Mouse (Mus musculus): Measurements from ENCODE around the gene H2-M10.5.
"Not testable (repeated sequence)": the region's sequence is repeated elsewhere in the genome, so short reads cannot be mapped to it uniquely, and the experiment has no call there.

H2-M10.5 gene

DNA sequence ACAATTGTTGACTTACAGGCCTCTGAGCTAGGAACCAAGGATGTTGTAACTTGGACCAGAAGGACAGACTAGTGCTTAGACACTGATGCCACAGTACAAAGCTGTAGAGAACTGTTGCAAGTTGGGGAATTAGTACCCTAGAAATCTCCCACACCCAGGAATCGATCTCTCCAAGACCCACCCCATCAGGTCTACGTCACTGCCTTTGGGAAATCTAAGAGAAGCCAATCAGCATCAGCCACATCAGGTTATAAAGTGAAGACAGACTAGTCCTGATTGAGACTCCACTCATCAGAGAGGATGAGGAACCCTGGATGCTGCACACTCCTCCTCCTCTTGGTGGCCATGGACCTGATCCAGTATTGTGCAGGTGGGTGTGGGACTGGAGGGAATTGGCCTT lies at the start of gene H2-M10.5:
Gene H2-M10.5, plus strand, starts transcription at position 301 of the 400 bp plus-strand sequence.
- not testable (repeated sequence) for DNase-seq

DNA sequence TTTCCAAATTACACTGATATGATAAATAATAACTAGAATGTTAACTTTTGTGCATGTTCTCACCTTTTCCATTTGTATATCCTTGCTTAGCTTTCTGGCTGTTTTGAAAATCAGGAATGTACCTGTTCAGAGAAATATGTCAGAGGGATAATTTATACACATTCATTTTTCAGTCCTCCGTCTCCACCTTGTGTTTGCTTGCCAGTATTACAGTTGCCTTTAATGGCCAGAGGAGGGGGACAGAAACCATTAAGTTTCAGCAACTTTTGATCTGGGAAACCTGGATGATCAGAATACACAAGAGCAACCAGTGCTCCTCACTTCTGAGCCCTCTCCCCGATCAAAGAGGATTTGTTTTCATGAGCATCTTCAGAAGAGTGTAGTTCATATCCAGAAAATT lies 46.7 kb upstream of the H2-M10.5 start:
- peak in 1 of 2 experiments; percentile 2 for DNase-seq

DNA sequence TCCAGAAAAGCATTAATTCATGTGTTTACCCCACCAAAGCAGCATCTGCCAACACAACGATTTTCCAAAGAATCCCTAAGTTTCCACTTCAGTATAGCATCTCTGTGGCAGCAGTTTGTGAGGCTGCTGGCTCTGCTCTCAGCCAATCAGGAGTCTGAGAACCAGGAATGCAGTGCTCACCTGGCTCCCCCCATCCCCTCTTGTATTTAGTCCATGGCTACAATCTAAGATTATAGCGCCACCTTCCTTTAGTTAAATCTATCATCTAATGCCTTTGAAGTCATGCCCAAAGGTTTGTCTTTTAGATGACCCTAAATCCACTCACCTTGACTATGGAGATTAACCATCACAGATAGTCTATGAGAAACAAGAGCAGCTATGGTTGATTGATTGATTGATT lies 8.9 kb upstream of the H2-M10.5 start:
- no peak for DNase-seq

DNA sequence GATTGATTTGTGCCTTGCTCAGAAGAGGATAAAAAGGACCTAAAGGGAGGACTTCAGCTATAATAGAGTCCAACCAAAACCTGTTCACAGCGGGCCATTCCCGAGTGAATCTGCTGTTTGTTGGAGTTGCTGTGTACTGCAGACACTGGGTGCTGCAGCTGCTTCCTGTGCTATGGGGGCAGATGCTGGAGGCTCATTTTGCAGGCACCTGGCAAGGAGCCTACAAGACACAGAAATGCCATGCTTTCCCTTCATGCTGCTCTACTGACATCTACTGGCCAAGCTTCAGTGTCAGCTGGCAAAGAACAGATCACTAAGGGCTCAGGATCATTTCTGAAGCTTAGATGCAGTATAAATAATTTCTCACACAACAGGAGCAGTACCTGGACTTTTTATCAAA lies 8.5 kb upstream of the H2-M10.5 start:
- peak; percentile 13 to 14 for DNase-seq

DNA sequence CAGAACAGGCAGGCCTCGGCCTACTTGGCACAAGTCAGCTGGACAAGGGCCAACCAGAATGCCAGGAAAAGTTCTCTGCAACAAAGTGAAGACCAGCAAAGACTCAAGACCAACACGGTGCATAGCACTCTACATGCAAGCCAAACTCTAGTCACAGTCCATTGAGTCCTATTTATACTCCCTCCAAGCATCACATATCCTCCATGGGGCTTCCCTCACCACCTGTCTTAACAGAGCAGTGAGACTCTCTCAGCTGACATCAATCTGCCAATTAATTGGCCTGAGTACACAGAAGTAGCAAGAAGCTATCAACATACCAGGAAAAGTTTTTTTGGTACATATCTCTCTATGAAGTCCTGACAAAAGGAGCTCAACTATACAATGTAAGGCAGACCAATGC lies 7.3 kb upstream of the H2-M10.5 start:
- not testable (repeated sequence) for DNase-seq

DNA sequence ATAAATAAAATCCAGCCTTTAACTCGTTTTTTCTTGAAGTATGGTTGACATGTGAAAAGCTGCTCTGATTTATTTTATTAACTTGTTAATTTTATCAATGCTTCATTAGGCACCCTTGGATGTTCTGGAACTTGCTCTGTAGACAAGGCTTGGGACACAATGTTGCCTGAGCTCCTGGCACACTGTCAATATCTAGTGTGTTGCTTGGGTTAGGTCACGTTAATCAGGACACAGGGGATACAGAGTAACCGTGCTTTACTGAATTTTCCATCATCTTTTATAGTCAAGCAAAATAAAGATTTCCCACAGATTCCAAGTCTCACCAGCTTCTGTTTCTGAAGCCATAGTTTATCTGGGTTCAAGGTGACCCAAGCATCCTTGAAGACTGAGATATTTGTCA lies 8.8 kb downstream of the H2-M10.5 start:
- DNase-seq: no peak

DNA sequence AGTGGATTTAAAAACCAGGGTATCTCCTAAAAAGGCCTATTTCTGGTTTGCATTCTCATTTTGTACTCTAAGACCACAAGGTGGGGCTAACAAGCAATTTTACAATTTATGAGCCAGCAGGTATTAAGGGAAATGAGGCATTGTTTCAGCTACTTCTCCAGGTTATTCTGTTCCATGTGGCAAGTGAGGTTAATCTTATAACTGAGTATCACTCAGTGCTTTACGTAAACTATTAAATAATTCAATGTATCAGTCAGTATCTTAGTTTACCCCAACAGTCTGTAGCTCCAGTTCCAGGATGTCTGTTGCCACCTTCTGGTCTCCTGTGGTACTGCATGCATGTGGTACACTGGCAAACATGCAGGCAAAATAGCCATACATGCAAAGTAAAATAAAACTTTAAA lies 13.8 kb downstream of the H2-M10.5 start:
- peak; percentile 21 to 30 for DNase-seq

DNA sequence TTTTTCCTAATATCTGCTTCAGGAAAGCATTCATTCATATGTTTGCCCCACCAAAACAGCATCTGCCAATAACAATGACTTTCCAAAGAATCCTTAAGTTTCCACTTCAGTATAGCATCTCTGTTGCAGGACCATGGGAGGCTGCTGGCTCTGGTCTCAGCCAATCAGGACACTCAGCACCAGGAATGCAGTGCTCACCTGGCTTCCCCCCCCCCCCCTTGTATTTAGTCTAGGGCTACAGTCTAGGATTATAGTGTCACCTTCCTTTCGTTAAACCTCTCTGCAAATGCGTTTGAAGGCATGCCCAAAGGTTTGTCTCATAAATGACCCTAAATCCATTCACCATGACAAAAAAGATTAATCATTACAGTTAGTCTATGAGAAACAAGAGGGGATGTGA lies 15.6 kb downstream of the H2-M10.5 start:
- no peak for DNase-seq

DNA sequence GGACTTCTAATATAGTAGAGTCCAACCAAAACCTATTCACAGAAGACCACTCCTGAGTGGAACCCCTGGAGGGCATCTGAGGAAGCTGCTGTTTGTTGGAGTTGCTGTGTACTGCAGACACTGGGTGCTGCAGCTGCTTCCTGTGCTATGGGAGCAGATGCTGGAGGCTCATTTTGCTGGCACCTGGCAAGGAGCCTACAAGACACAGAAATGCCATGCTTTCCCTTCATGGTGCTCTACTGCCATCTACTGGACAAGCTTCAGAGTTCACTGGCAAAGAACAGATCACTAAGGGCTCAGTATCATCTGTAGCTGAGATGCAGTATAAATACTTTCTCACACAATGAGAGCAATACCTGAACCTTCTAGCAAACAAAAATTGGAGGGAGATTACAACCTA lies 16.1 kb downstream of the H2-M10.5 start:
- DNase-seq: peak; percentile 74

DNA sequence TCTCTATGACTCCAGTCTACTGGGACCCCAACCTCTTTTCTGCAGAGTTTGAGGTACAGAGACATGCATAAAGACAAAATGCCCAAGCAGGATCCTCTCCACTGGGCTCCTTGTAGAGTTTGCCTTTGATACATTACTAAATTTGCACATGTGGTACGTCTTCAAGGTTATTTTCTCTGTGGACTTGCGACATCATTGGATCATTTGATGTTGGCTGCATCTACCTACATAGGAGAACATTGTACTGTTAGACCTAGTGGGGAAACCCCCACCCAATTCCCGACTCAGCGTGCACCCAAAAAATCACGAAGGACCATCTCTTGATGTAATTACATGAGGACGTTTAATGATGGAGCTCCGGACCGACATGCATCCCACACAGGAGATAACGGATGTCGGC lies 26.8 kb downstream of the H2-M10.5 start:
- no peak for DNase-seq

DNA sequence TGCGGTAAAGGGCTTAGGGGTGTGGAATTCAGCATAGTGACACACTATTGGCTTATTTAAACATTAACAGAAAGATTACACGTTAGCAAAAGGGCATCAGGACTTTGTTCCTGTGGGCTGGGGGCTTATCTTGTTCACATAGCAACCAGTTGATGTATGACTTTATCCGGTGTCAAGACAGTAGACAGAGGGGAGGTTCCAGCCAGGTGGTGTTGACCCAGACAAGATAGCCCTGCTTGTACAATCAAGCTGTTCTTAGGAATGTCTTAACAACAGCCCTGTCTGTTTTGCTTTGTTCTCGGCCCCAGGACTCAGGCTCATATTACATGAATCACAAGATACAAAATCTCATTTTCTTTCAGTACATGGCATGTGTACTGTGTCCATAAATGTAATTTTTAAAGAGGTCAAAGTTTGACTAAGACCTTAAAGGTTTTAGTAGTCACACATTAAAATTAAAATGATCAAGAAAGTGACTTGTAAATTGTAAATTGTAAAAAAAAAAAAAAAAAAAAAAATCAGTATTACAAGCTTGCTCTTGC lies 27.3 kb downstream of the H2-M10.5 start:
- DNase-seq: not testable (repeated sequence)

DNA sequence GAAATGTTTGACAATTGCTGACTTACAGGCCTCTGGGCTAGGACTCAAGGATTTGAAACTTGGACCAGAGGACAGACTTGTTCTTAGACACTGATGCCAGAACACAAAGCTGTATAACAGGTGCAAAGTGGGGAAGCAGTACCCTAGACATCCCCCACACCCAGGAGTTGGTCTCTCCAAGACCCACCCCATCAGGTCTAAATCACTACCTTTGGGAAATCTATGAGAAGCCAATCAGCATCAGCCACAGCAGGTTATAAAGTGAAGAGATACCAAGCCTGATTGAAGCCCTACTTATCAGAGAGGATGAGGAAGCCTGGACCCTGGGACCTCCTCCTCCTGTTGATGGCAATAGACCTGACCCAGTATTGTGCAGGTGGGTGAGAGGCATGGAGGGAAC lies 39.2 kb downstream of the H2-M10.5 start, which contains the start of gene H2-M10.6:
Gene H2-M10.6, plus strand, starts transcription at position 301 of the 400 bp plus-strand sequence.
- no peak for DNase-seq

DNA sequence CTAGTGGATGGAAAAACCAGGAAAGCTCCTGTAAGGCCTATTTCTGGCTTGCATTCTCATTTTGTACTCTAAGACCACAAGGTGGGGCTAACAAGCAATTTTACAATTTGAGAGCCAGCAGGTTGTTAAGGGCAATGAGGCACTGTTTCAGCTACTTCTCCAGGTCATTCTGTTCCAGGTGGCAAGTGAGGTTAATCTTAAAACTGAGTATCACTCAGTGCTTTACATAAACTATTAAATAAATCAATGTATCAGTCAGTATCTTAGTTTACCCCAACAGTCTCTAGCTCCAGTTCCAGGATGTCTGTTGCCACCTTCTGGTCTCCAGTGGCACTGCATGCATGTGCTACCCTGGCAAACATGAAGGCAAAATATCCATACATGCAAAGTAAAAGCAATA lies 51.3 kb downstream of the H2-M10.5 start:
- DNase-seq: peak; percentile 35 to 53

DNA sequence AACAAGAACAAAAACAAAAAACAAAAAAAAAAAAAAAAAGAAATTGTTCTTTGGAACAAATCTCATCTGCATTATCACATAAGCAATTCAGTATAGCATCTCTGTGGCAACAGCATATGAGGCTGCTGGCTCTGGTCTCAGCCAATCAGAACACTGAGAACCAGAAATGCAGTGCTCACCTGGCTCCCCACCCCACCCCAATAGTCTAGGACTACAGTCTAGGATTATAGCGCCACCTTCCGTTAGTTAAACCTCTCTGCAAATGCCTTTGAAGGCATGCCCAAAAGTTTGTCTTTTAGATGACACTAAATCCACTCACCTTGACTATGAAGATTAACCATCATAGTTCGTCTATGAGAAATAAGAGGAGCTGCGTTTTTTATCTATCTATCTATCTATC lies 52.8 kb downstream of the H2-M10.5 start:
- DNase-seq: peak in 1 of 2 experiments; percentile 48
